In genomic region chr7:98348043-98348442, GRCm38 (mm10) we compare ENCODE assay signal across 8 mouse cellular contexts. TPM values are rescaled to one million over a fixed set of nuclear protein-coding genes. Genes with fewer than 3 reads are reported as not detected.
DNase-seq lines count a peak whose midpoint lies in the region; ATAC-seq lines count a peak whose summit lies in the region.

No protein-coding gene starts in this region.

- ATAC-seq in midbrain, embryonic 14.5 days (ENCODE audit: low FRiP score, low TSS enrichment), result no peak
- ATAC-seq in midbrain, embryonic 13.5 days, result no peak
- peak; percentile 4; the same call in 1 of the 2 replicates for ATAC-seq in heart, embryonic 16.5 days (replicated peaks; ENCODE audit: extremely low read depth, insufficient read depth, low FRiP score)
- peak; percentile 48; the same call in 1 of the 2 replicates for ATAC-seq in neutrophil, adult 5-6 weeks (ENCODE audit: extremely low read depth, insufficient number of reproducible peaks, low FRiP score, poor library complexity, severe bottlenecking)

- H3K36me3 ChIP-seq in midbrain, embryonic 14.5 days (ENCODE audit: control insufficient read depth, insufficient read depth, low read length), result peaks cover 29% of the 10 kb centered on the region
- H3K36me3 ChIP-seq in midbrain, embryonic 13.5 days, result peaks cover 32% of the 10 kb centered on the region
- peaks cover 8% of the 10 kb centered on the region; the same call in 1 of the 2 replicates for H3K36me3 ChIP-seq in heart, embryonic 16.5 days (ENCODE audit: control insufficient read depth, insufficient read depth)
- H3K36me3 ChIP-seq in limb, embryonic 10.5 days, result peaks cover 44% of the 10 kb centered on the region

- DNase-seq in midbrain, embryonic 14.5 days, result peak; percentile 82
- peak; percentile 78 for DNase-seq in R1 (ENCODE audit: low read depth, low spot score)
- peak; percentile 66 to 81 for DNase-seq in cerebellum, postnatal 25 days
- peak; percentile 77 for DNase-seq in limb, embryonic 10.5 days (ENCODE audit: low spot score)
- peak; percentile 40 for DNase-seq in yolk sac, embryonic 10.5 days (ENCODE audit: low spot score)

- H3K27ac ChIP-seq in midbrain, embryonic 14.5 days (replicated peaks; ENCODE audit: low read depth, low read length), result no peak overlapping the region
- H3K27ac ChIP-seq in midbrain, embryonic 13.5 days, result no peak overlapping the region
- H3K27ac ChIP-seq in heart, embryonic 16.5 days (ENCODE audit: low read length), result no peak overlapping the region
- no peak overlapping the region for H3K27ac ChIP-seq in limb, embryonic 10.5 days

- no peak overlapping the region for H3K9ac ChIP-seq in midbrain, embryonic 14.5 days (replicated peaks; ENCODE audit: low read length)
- no peak overlapping the region for H3K9ac ChIP-seq in midbrain, embryonic 13.5 days (replicated peaks)
- H3K9ac ChIP-seq in heart, embryonic 16.5 days (ENCODE audit: low read length), result no peak overlapping the region

- H3K4me1 ChIP-seq in midbrain, embryonic 14.5 days (ENCODE audit: control insufficient read depth, insufficient read depth, low read length), result no peaks in the 10 kb centered on the region
- H3K4me1 ChIP-seq in midbrain, embryonic 13.5 days (replicated peaks), result peaks cover 6% of the 10 kb centered on the region; the same call in 1 of the 2 replicates
- peaks cover 8% of the 10 kb centered on the region for H3K4me1 ChIP-seq in heart, embryonic 16.5 days (ENCODE audit: control insufficient read depth, insufficient read depth, low read length)
- H3K4me1 ChIP-seq in limb, embryonic 10.5 days, result peaks cover 8% of the 10 kb centered on the region; the same call in 1 of the 2 replicates

- no peak overlapping the region for H3K4me2 ChIP-seq in midbrain, embryonic 14.5 days (ENCODE audit: low read length)
- H3K4me2 ChIP-seq in midbrain, embryonic 13.5 days (replicated peaks), result no peak overlapping the region
- no peak overlapping the region for H3K4me2 ChIP-seq in heart, embryonic 16.5 days (ENCODE audit: low read depth, low read length)

- no peaks in the 10 kb centered on the region for H3K9me3 ChIP-seq in midbrain, embryonic 14.5 days (ENCODE audit: control insufficient read depth, low read length)
- no peaks in the 10 kb centered on the region for H3K9me3 ChIP-seq in midbrain, embryonic 13.5 days
- no peaks in the 10 kb centered on the region for H3K9me3 ChIP-seq in heart, embryonic 16.5 days (replicated peaks; ENCODE audit: control insufficient read depth, low read length)
- H3K9me3 ChIP-seq in limb, embryonic 10.5 days (replicated peaks), result no peaks in the 10 kb centered on the region

- no peak overlapping the region for H3K4me3 ChIP-seq in midbrain, embryonic 14.5 days (replicated peaks; ENCODE audit: low read depth, low read length)
- no peak overlapping the region for H3K4me3 ChIP-seq in midbrain, embryonic 13.5 days (replicated peaks)
- no peak overlapping the region for H3K4me3 ChIP-seq in heart, embryonic 16.5 days (ENCODE audit: low read length)
- no peak overlapping the region for H3K4me3 ChIP-seq in limb, embryonic 10.5 days

- no peaks in the 10 kb centered on the region for H3K27me3 ChIP-seq in midbrain, embryonic 14.5 days (ENCODE audit: control insufficient read depth, insufficient read depth, low read length)
- 0 out of 2 replicates have a peak, but pooled peaks cover under 1% of the 10 kb centered on the region for H3K27me3 ChIP-seq in midbrain, embryonic 13.5 days
- no peaks in the 10 kb centered on the region for H3K27me3 ChIP-seq in heart, embryonic 16.5 days (ENCODE audit: control insufficient read depth, insufficient read depth, low read length)
- H3K27me3 ChIP-seq in limb, embryonic 10.5 days (ENCODE audit: low read depth, poor library complexity, severe bottlenecking), result peaks cover 7% of the 10 kb centered on the region; the same call in 1 of the 2 replicates

- 65% methylated on average over 7 of the region's 7 CpGs for WGBS in midbrain, embryonic 14.5 days
- 69% methylated on average over 7 of the region's 7 CpGs for WGBS in midbrain, embryonic 13.5 days
- WGBS in heart, embryonic 16.5 days, result 41% methylated on average over 7 of the region's 7 CpGs
- 71% methylated on average over 7 of the region's 7 CpGs for WGBS in limb, embryonic 10.5 days

RNA-seq across cellular contexts. Expression of gene Tsku, which starts 13.1 kb away (rescaled TPM):
- polyA plus RNA-seq in midbrain, embryonic 14.5 days (2014; fragmentation: Nextera tagmentation; extraction: Ambion mirVana), result 8.2 and 10.3 TPM in 2 replicates
- 6.7 and 7.2 TPM in 2 replicates for polyA plus RNA-seq in midbrain, embryonic 13.5 days (2015; fragmentation: Nextera tagmentation; extraction: Ambion mirVana)
- polyA plus RNA-seq in heart, embryonic 16.5 days (2015; fragmentation: Nextera tagmentation; extraction: Ambion mirVana), result 3.2 and 3.8 TPM in 2 replicates
- 9.5 and 11.2 TPM in 2 replicates for polyA plus RNA-seq in limb, embryonic 10.5 days (2016; fragmentation: Nextera tagmentation; extraction: Ambion mirVana)
- not detected in 2 replicates for total RNA-seq in neutrophil, adult 5-6 weeks (2017)

RNA-seq across cellular contexts. Expression of gene Acer3, which starts 27.0 kb away (rescaled TPM):
- polyA plus RNA-seq in midbrain, embryonic 14.5 days (2014; fragmentation: Nextera tagmentation; extraction: Ambion mirVana), result 17.9 and 18.9 TPM in 2 replicates
- polyA plus RNA-seq in midbrain, embryonic 13.5 days (2015; fragmentation: Nextera tagmentation; extraction: Ambion mirVana), result 13.6 and 14.9 TPM in 2 replicates
- polyA plus RNA-seq in heart, embryonic 16.5 days (2015; fragmentation: Nextera tagmentation; extraction: Ambion mirVana), result 17.5 and 19.9 TPM in 2 replicates
- polyA plus RNA-seq in limb, embryonic 10.5 days (2016; fragmentation: Nextera tagmentation; extraction: Ambion mirVana), result 19.0 and 23.2 TPM in 2 replicates
- 7.4 and 9.8 TPM in 2 replicates for total RNA-seq in neutrophil, adult 5-6 weeks (2017)

Comparison
In these comparisons a context has a peak if more than half of its experiments do, and no peak if none do; other contexts are left out.
1. ATAC-seq: peak in heart, embryonic 16.5 days (single experiment) and neutrophil, adult 5-6 weeks (single experiment); none in midbrain, embryonic 14.5 days (single experiment) and midbrain, embryonic 13.5 days (single experiment).
2. Peak in every context shown above with its lines, with median percentiles within 50 percentile points of each other: DNase-seq.